Mouse (Mus musculus) liver, embryonic 16.5 days (tissue): ENCODE data around the gene Trp53rka. TPM values are rescaled to one million over a fixed set of nuclear protein-coding genes. Genes with fewer than 3 reads are reported as not detected.

ENCODE experiments used
- ATAC-seq: fragments of 200-750 bp; cut with Nextera tagmentation; 2 replicates; pipeline ENCODE4 v1.8.0; 2017; ENCODE audit warnings: low read depth, mild to moderate bottlenecking, moderate number of reproducible peaks, moderate library complexity
- H3K27ac ChIP-seq: fragments of 300-500 bp; sonication (generic); 2 replicates; pipeline ENCODE4 v1.5.1; 2014; ENCODE audit warnings: mild to moderate bottlenecking, low read length
- H3K27me3 ChIP-seq: fragments of 300-500 bp; sonication (generic); 2 replicates; pipeline ENCODE4 v1.6.1; 2014; ENCODE audit warnings: low read depth, low read length, mixed read lengths; ENCODE audit not compliant: control insufficient read depth, insufficient read depth
- H3K36me3 ChIP-seq: fragments of 300-500 bp; sonication (generic); 2 replicates; pipeline ENCODE4 v1.6.1; 2014; ENCODE audit warnings: mild to moderate bottlenecking; ENCODE audit not compliant: control insufficient read depth, insufficient read depth
- H3K4me1 ChIP-seq: fragments of 300-500 bp; sonication (generic); 2 replicates; pipeline ENCODE4 v1.6.1; 2014; ENCODE audit warnings: low read depth, low read length, mixed read lengths; ENCODE audit not compliant: control insufficient read depth
- H3K4me2 ChIP-seq: fragments of 300-500 bp; sonication (generic); 2 replicates; pipeline ENCODE4 v1.6.1; 2014; ENCODE audit warnings: low read depth, low read length, mixed read lengths
- H3K4me3 ChIP-seq: fragments of 300-500 bp; sonication (generic); 2 replicates; pipeline ENCODE4 v1.5.1; 2014; ENCODE audit warnings: low read depth, mild to moderate bottlenecking, low read length
- H3K9ac ChIP-seq: fragments of 300-500 bp; sonication (generic); 2 replicates; pipeline ENCODE4 v1.6.1; 2014; ENCODE audit warnings: low read depth, low read length
- H3K9me3 ChIP-seq: fragments of 300-500 bp; sonication (generic); replicated peaks from 2 replicates; pipeline ENCODE4 v1.6.1; 2016; ENCODE audit warnings: low read length; ENCODE audit not compliant: control insufficient read depth
- WGBS: fragments of 180-500 bp; shearing (Covaris S2); extraction: QIAGEN DNeasy Blood & Tissue Kit; methylation state at CpG from one replicate; pipeline ENCODE4 v1.1.7; 2014; ENCODE audit not compliant: insufficient replicate concordance; 5-methylcytosine and 5-hydroxymethylcytosine counted together
- polyA plus RNA-seq: library from polyadenylated mRNA; unstranded; fragments of >200 nt; fragmentation: Nextera tagmentation; extraction: Ambion mirVana; gene quantifications from 2 replicates; pipeline ENCODE4 v1.2.1, GENCODE M21; 2015

The Trp53rka gene
- polyA plus RNA-seq, 1 experiment from 2014 or later: 8.2 TPM

- H3K4me3 ChIP-seq: peak overlapping the region; percentile 69
- H3K4me1 ChIP-seq: peaks cover 7% of the 10 kb centered on the region
- H3K4me2 ChIP-seq: peak overlapping the region; percentile 67
- H3K36me3 ChIP-seq: peaks cover 4% of the 10 kb centered on the region; the same call in 1 of the 2 replicates
- H3K9me3 ChIP-seq: no peaks in the 10 kb centered on the region
- no peak for ATAC-seq
- WGBS: 29% methylated on average over 17 of the region's 17 CpGs
- no peaks in the 10 kb centered on the region for H3K27me3 ChIP-seq
- H3K9ac ChIP-seq: peak overlapping the region; percentile 43
- H3K27ac ChIP-seq: no peak overlapping the region
Measured at GRCm38 (mm10) chr2:165493587-165494210, 575 bp upstream of the Trp53rka start.

GRCm38 (mm10) chr2:165486881-165487535 is 6.1 kb downstream of the Trp53rka start:
- H3K9me3 ChIP-seq: no peaks in the 10 kb centered on the region
- no peak overlapping the region for H3K9ac ChIP-seq
- WGBS: 16% methylated on average over 8 of the region's 8 CpGs

GRCm38 (mm10) chr2:165486401-165486800 is 6.7 kb downstream of the Trp53rka start:
- ATAC-seq: no peak
- Histone ChIP-seq H3K4me2 (no peak overlapping the region), H3K27ac (no peak overlapping the region), H3K4me3 (no peak overlapping the region), H3K4me1 (no peaks in the 10 kb centered on the region), H3K9me3 (no peaks in the 10 kb centered on the region), H3K36me3 (peaks cover 4% of the 10 kb centered on the region; the same call in 1 of the 2 replicates), H3K27me3 (no peaks in the 10 kb centered on the region), H3K9ac (no peak overlapping the region)
- 75% methylated on average over 5 of the region's 5 CpGs for WGBS

More at GRCm38 (mm10) chr2:165486881-165487535, 6.1 kb downstream of the Trp53rka start:
- Histone ChIP-seq H3K27me3 (no peaks in the 10 kb centered on the region), H3K4me1 (peaks cover under 1% of the 10 kb centered on the region; the same call in 1 of the 2 replicates), H3K36me3 (peaks cover 4% of the 10 kb centered on the region; the same call in 1 of the 2 replicates), H3K27ac (no peak overlapping the region), H3K4me3 (no peak overlapping the region), H3K4me2 (no peak overlapping the region)
- peak; percentile 39; the same call in 1 of the 2 replicates for ATAC-seq

- WGBS: 44% methylated on average over 3 of the region's 3 CpGs
- Histone ChIP-seq H3K4me1 (no peaks in the 10 kb centered on the region), H3K9me3 (no peaks in the 10 kb centered on the region), H3K4me3 (no peak overlapping the region), H3K27ac (no peak overlapping the region), H3K27me3 (no peaks in the 10 kb centered on the region), H3K36me3 (peaks cover 4% of the 10 kb centered on the region; the same call in 1 of the 2 replicates), H3K4me2 (no peak overlapping the region), H3K9ac (no peak overlapping the region)
- no peak for ATAC-seq
Measured at GRCm38 (mm10) chr2:165485826-165486225, 7.3 kb downstream of the Trp53rka start.

GRCm38 (mm10) chr2:165484152-165484551 is 9.0 kb downstream of the Trp53rka start:
- Histone ChIP-seq H3K4me1 (no peaks in the 10 kb centered on the region), H3K36me3 (no peaks in the 10 kb centered on the region), H3K9ac (no peak overlapping the region), H3K27me3 (no peaks in the 10 kb centered on the region), H3K27ac (no peak overlapping the region), H3K4me2 (no peak overlapping the region), H3K4me3 (no peak overlapping the region), H3K9me3 (no peaks in the 10 kb centered on the region)
- no peak for ATAC-seq
- 45% methylated on average over 6 of the region's 6 CpGs for WGBS

GRCm38 (mm10) chr2:165482003-165482402 is 11.1 kb downstream of the Trp53rka start:
- Histone ChIP-seq H3K9ac (no peak overlapping the region), H3K4me3 (no peak overlapping the region), H3K4me2 (no peak overlapping the region), H3K36me3 (no peaks in the 10 kb centered on the region), H3K4me1 (no peaks in the 10 kb centered on the region), H3K27ac (no peak overlapping the region), H3K9me3 (no peaks in the 10 kb centered on the region), H3K27me3 (no peaks in the 10 kb centered on the region)
- 49% methylated on average over 8 of the region's 8 CpGs for WGBS
- ATAC-seq: peak; percentile 19; the same call in 1 of the 2 replicates

GRCm38 (mm10) chr2:165475850-165476249 is 17.3 kb downstream of the Trp53rka start:
- Histone ChIP-seq H3K9me3 (no peaks in the 10 kb centered on the region), H3K4me1 (no peaks in the 10 kb centered on the region), H3K36me3 (no peaks in the 10 kb centered on the region), H3K4me2 (no peak overlapping the region), H3K9ac (no peak overlapping the region), H3K27ac (no peak overlapping the region), H3K4me3 (no peak overlapping the region), H3K27me3 (no peaks in the 10 kb centered on the region)
- WGBS: 57% methylated on average over 5 of the region's 5 CpGs
- no peak for ATAC-seq

GRCm38 (mm10) chr2:165475412-165475811 is 17.7 kb downstream of the Trp53rka start:
- no peak overlapping the region for H3K4me2 ChIP-seq
- ATAC-seq: no peak

GRCm38 (mm10) chr2:165473003-165473402 is 20.1 kb downstream of the Trp53rka start, which contains the start of gene Slc13a3:
Gene Slc13a3 (minus strand): TSS chr2:165473230.
- peak; percentile 35; the same call in 1 of the 2 replicates for ATAC-seq
- peak within 1 kb of the TSS; percentile 40; the same call in 1 of the 2 replicates for H3K9ac ChIP-seq
- H3K36me3 ChIP-seq: no peaks in the 10 kb centered on the region

More at GRCm38 (mm10) chr2:165475412-165475811, 17.7 kb downstream of the Trp53rka start:
- no peaks in the 10 kb centered on the region for H3K27me3 ChIP-seq
- no peak overlapping the region for H3K27ac ChIP-seq
- H3K4me1 ChIP-seq: no peaks in the 10 kb centered on the region
- no peaks in the 10 kb centered on the region for H3K36me3 ChIP-seq
- H3K4me3 ChIP-seq: no peak overlapping the region
- H3K9me3 ChIP-seq: no peaks in the 10 kb centered on the region
- H3K9ac ChIP-seq: no peak overlapping the region
- 57% methylated on average over 7 of the region's 7 CpGs for WGBS

More at GRCm38 (mm10) chr2:165473003-165473402, 20.1 kb downstream of the Trp53rka start, which contains the start of gene Slc13a3:
- no peaks in the 10 kb centered on the region; the same call in 1 of the 2 replicates for H3K4me1 ChIP-seq
- H3K4me2 ChIP-seq: peak within 1 kb of the TSS; percentile 31
- H3K9me3 ChIP-seq: no peaks in the 10 kb centered on the region
- no peaks in the 10 kb centered on the region for H3K27me3 ChIP-seq
- peak within 1 kb of the TSS; percentile 38 for H3K4me3 ChIP-seq
- H3K27ac ChIP-seq: no peak within 1 kb of the TSS
- WGBS: 3% methylated on average over 35 of the region's 35 CpGs
